Mouse (Mus musculus) stomach, postnatal 0 days (tissue): Measurements from ENCODE around the gene Ppm1j.

Source experiments
- CTCF ChIP-seq: IDR thresholded peaks from 2 replicates; pipeline ENCODE4 v1.5.1; 2016; ENCODE audit warnings: antibody characterized with exemption, low read depth, mild to moderate bottlenecking, moderate library complexity
- EP300 ChIP-seq: optimal IDR thresholded peaks from 2 replicates; pipeline ENCODE3; 2016; ENCODE audit warnings: antibody characterized with exemption

DNA sequence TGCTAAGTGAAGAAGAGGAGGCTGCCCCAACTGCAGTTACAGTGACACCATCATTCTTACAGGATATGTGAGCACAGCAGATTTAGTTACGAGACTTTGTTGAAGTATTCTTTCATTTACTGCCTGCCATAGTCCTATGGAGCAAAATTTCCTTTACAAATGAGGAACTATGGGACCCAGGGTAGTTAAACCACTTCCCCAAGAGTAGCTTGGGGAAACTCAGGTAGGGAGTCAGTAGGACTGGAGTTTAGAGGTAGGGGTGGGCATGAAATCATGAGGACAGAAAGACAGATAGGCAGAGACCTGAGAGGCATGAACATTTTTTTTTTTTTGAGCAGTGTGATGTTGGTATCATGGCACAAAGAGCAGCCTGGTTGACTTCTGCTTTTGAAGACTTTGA is 37.0 kb upstream of the Ppm1j start:
- TF ChIP-seq CTCF (no peak), EP300 (no peak)
